Mouse (Mus musculus) heart, postnatal 0 days (tissue): ENCODE measurements at regions not wholly inside any gene's neighbourhood (a gene's known extent, or its start where the extent isn't known, plus 50 kb on each side); places are given as distances from the start of the nearest gene placed in this dataset.

Experiments used
- ATAC-seq: fragments of 200-750 bp; cut with Nextera tagmentation; 2 replicates; pipeline ENCODE4 v1.8.0; 2017; ENCODE audit warnings: low read depth, moderate number of reproducible peaks, moderate library complexity; ENCODE audit not compliant: insufficient read depth
- DNase-seq: peaks from one replicate; pipeline ENCODE4 v3.0.0-alpha.2; 2016; ENCODE audit warnings: low spot score
- H3K27ac ChIP-seq: fragments of 300-500 bp; sonication (generic); 2 replicates; pipeline ENCODE4 v1.5.1; 2014; ENCODE audit warnings: low read depth, mild to moderate bottlenecking
- H3K27me3 ChIP-seq: fragments of 300-500 bp; sonication (generic); 2 replicates; pipeline ENCODE4 v1.6.1; 2014; ENCODE audit warnings: low read length, mixed read lengths; ENCODE audit not compliant: control insufficient read depth, insufficient read depth
- H3K36me3 ChIP-seq: fragments of 300-500 bp; sonication (generic); replicated peaks from 2 replicates; pipeline ENCODE4 v1.6.1; 2014; ENCODE audit warnings: low read length, mixed read lengths; ENCODE audit not compliant: control insufficient read depth, insufficient read depth
- H3K4me1 ChIP-seq: fragments of 300-500 bp; sonication (generic); 2 replicates; pipeline ENCODE4 v1.6.1; 2014; ENCODE audit warnings: antibody characterized with exemption; ENCODE audit not compliant: control insufficient read depth, insufficient read depth
- H3K4me2 ChIP-seq: fragments of 300-500 bp; sonication (generic); 2 replicates; pipeline ENCODE4 v1.6.1; 2014; ENCODE audit warnings: low read depth, mild to moderate bottlenecking, low read length, moderate library complexity
- H3K4me3 ChIP-seq: fragments of 300-500 bp; sonication (generic); 2 replicates; pipeline ENCODE4 v1.5.1; 2014; ENCODE audit warnings: low read depth, low read length
- H3K9ac ChIP-seq: fragments of 300-500 bp; sonication (generic); replicated peaks from 2 replicates; pipeline ENCODE4 v1.6.1; 2014; ENCODE audit warnings: low read depth, low read length, mixed read lengths
- H3K9me3 ChIP-seq: fragments of 300-500 bp; sonication (generic); replicated peaks from 2 replicates; pipeline ENCODE4 v1.6.1; 2016; ENCODE audit warnings: low read length; ENCODE audit not compliant: control insufficient read depth
- CTCF ChIP-seq: IDR thresholded peaks from 2 replicates; pipeline ENCODE4 v1.5.1; 2016; ENCODE audit warnings: antibody characterized with exemption, control low read depth, low read depth
- EP300 ChIP-seq: IDR thresholded peaks from 2 replicates; pipeline ENCODE4 v1.6.1; 2016; ENCODE audit warnings: antibody characterized with exemption, low read depth
- WGBS: fragments of 180-500 bp; shearing (Covaris S2); extraction: QIAGEN DNeasy Blood & Tissue Kit; methylation state at CpG from one replicate; pipeline ENCODE4 v1.1.7; 2014; 5-methylcytosine and 5-hydroxymethylcytosine counted together

- Histone ChIP-seq H3K27me3 (no peaks in the 10 kb centered on the region), H3K4me2 (no peak overlapping the region), H3K9me3 (no peaks in the 10 kb centered on the region), H3K27ac (no peak overlapping the region), H3K4me1 (no peaks in the 10 kb centered on the region), H3K9ac (no peak overlapping the region), H3K36me3 (no peaks in the 10 kb centered on the region), H3K4me3 (no peak overlapping the region)
- TF ChIP-seq EP300 (no peak), CTCF (no peak)
- 83% methylated on average over 6 of the region's 6 CpGs for WGBS
- ATAC-seq: no peak
- DNase-seq: no peak
Observed at GRCm38 (mm10) chr8:127742236-127742635, 616.2 kb upstream of the Nrp1 start.

- no peak overlapping the region for H3K4me3 ChIP-seq
- no peak overlapping the region for H3K4me2 ChIP-seq
- H3K9ac ChIP-seq: no peak overlapping the region
- H3K4me1 ChIP-seq: no peaks in the 10 kb centered on the region
- no peak for DNase-seq
- TF ChIP-seq CTCF: no peak
- TF ChIP-seq EP300: no peak
- no peaks in the 10 kb centered on the region for H3K36me3 ChIP-seq
- H3K27me3 ChIP-seq: no peaks in the 10 kb centered on the region
- H3K9me3 ChIP-seq: no peaks in the 10 kb centered on the region
- ATAC-seq: no peak
- no peak overlapping the region for H3K27ac ChIP-seq
- 90% methylated on average over 4 of the region's 4 CpGs for WGBS
Observed at GRCm38 (mm10) chr8:127745221-127745620, 613.2 kb upstream of the Nrp1 start.

GRCm38 (mm10) chr8:127746456-127746855 is 611.9 kb upstream of the Nrp1 start:
- Histone ChIP-seq H3K9ac (no peak overlapping the region), H3K4me1 (no peaks in the 10 kb centered on the region), H3K27ac (no peak overlapping the region), H3K27me3 (no peaks in the 10 kb centered on the region), H3K9me3 (no peaks in the 10 kb centered on the region), H3K36me3 (no peaks in the 10 kb centered on the region), H3K4me2 (no peak overlapping the region), H3K4me3 (no peak overlapping the region)
- DNase-seq (no peak), ATAC-seq (no peak)
- WGBS: 61% methylated on average over 8 of the region's 8 CpGs
- TF ChIP-seq EP300 (no peak), CTCF (no peak)

- no peak overlapping the region for H3K27ac ChIP-seq
- H3K36me3 ChIP-seq: no peaks in the 10 kb centered on the region
- TF ChIP-seq CTCF (0 out of 2 replicates have a peak, but pooled peaks have one; percentile 12), EP300 (no peak)
- no peak for DNase-seq
- no peak overlapping the region for H3K9ac ChIP-seq
- H3K27me3 ChIP-seq: no peaks in the 10 kb centered on the region
- H3K9me3 ChIP-seq: no peaks in the 10 kb centered on the region
- no peak for ATAC-seq
- no peak overlapping the region for H3K4me3 ChIP-seq
- 0 out of 2 replicates have a peak, but pooled peaks cover 2% of the 10 kb centered on the region for H3K4me1 ChIP-seq
- WGBS: 81% methylated on average over 5 of the region's 5 CpGs
- no peak overlapping the region for H3K4me2 ChIP-seq
Observed at GRCm38 (mm10) chr8:127752871-127753270, 605.5 kb upstream of the Nrp1 start.

- H3K4me2 ChIP-seq: no peak overlapping the region
- no peaks in the 10 kb centered on the region for H3K9me3 ChIP-seq
- H3K9ac ChIP-seq: no peak overlapping the region
- 56% methylated on average over 5 of the region's 5 CpGs for WGBS
- no peaks in the 10 kb centered on the region for H3K36me3 ChIP-seq
- H3K4me3 ChIP-seq: no peak overlapping the region
- H3K27ac ChIP-seq: no peak overlapping the region
- TF ChIP-seq EP300 (no peak), CTCF (no peak)
- DNase-seq: no peak
- H3K4me1 ChIP-seq: 0 out of 2 replicates have a peak, but pooled peaks cover 2% of the 10 kb centered on the region
- H3K27me3 ChIP-seq: no peaks in the 10 kb centered on the region
- ATAC-seq: no peak
Observed at GRCm38 (mm10) chr8:127753793-127754565, 604.4 kb upstream of the Nrp1 start.

- no peak for TF ChIP-seq CTCF
- TF ChIP-seq EP300: no peak
- H3K9ac ChIP-seq: no peak overlapping the region
- WGBS: 56% methylated on average over 2 of the region's 2 CpGs
- H3K9me3 ChIP-seq: no peaks in the 10 kb centered on the region
- ATAC-seq: no peak
- no peak overlapping the region for H3K27ac ChIP-seq
- no peak for DNase-seq
- no peaks in the 10 kb centered on the region for H3K36me3 ChIP-seq
- no peak overlapping the region for H3K4me2 ChIP-seq
- H3K27me3 ChIP-seq: no peaks in the 10 kb centered on the region
- no peak overlapping the region for H3K4me3 ChIP-seq
- 0 out of 2 replicates have a peak, but pooled peaks cover 2% of the 10 kb centered on the region for H3K4me1 ChIP-seq
Observed at GRCm38 (mm10) chr8:127757396-127757795, 601.0 kb upstream of the Nrp1 start.
